Mouse (Mus musculus): ENCODE data around the gene Best2.

Best2 gene

GRCm38 (mm10) chr8:85023846-85024245 lies 9.5 kb upstream of the Best2 start:
- no peak for DNase-seq (ENCODE audit: low read depth, low spot score)

- DNase-seq (ENCODE audit: low read depth, low spot score): no peak
Measured at GRCm38 (mm10) chr8:85021514-85022055, 7.3 kb upstream of the Best2 start.

- DNase-seq (ENCODE audit: low read depth, low spot score): no peak
Measured at GRCm38 (mm10) chr8:85017209-85017608, 2.9 kb upstream of the Best2 start.

DNA sequence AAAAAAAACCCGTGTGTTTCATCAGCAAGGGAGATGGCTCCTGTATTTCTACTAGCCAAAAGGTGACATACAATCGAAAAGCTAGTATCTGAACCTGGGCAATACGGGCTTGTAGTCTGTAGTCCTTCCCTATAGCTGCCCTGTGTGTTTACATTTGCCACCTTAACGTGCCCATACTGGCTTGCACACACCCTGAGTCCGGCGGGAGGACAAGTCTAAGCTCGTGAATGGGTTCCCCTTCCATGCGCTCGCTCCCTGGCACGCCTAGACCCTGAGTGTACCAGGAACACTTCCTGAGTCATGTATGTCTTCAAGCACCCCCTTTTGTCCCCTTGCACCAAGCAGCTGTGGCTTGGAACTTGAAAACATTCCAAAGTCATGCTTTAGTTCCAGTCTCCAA lies 2.4 kb upstream of the Best2 start:
- no peak for DNase-seq (ENCODE audit: low read depth, low spot score)

GRCm38 (mm10) chr8:85013230-85013840 lies 996 bp downstream of the Best2 start:
- DNase-seq (ENCODE audit: low read depth, low spot score): peak; percentile 90

DNA sequence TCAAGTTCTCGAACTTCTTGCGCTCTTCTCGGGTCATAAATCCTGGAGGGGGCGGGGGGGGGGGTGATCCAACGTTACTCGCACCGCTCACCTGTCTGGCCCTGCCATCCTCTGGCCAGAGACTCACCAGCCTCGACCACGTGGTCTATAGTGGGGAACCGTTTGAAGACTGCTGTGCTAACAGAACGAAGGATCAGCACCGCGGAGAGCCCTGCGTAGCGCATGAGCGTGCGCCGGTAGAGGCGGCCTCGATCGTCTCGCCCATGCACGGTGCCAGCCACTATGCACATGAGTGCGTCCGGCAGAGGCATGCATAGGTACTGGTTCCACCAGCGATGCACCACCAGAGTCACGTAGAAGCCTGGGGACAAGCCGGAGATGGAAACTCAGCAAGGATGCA lies 3.1 kb downstream of the Best2 start:
- no peak for DNase-seq (ENCODE audit: low read depth, low spot score)

GRCm38 (mm10) chr8:85007686-85008085 lies 6.6 kb downstream of the Best2 start:
- peak; percentile 67 for DNase-seq (ENCODE audit: low read depth, low spot score)

- DNase-seq (ENCODE audit: low read depth, low spot score): peak; percentile 95
Measured at GRCm38 (mm10) chr8:84997649-84998295, 16.6 kb downstream of the Best2 start.

GRCm38 (mm10) chr8:84996978-84997377 lies 17.4 kb downstream of the Best2 start:
- no peak for DNase-seq (ENCODE audit: low read depth, low spot score)

GRCm38 (mm10) chr8:84995680-84996079 lies 18.7 kb downstream of the Best2 start:
- DNase-seq (ENCODE audit: low read depth, low spot score): no peak

GRCm38 (mm10) chr8:84994375-84994774 lies 20.0 kb downstream of the Best2 start:
- no peak for DNase-seq (ENCODE audit: low read depth, low spot score)

- DNase-seq (ENCODE audit: low read depth, low spot score): peak; percentile 75
Measured at GRCm38 (mm10) chr8:84990836-84991235, 23.5 kb downstream of the Best2 start.

DNA sequence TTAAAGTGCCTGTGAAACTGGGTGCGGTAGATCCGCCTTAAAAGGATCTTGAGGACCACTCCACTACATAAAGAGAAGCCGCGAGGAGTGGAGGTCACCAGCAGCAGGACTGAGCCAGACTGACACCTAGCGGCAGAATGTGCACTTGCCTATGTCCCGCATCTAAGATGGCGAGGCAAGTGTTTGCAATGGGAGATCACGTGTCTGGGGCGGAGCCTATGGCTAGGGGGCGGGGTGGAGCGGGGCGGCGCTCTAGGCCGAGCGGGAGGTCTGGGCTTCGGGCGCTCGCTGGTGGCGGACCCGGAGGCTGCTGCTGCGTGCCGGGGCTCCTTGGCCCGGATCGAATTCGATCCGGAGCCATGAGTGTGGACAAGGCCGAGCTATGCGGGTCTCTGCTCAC lies 24.0 kb downstream of the Best2 start, which contains the start of gene Hook2:
Gene Hook2 (plus strand): TSS at position 255 of the 400 bp plus-strand sequence.
- DNase-seq (ENCODE audit: low read depth, low spot score): peak; percentile 100

- DNase-seq (ENCODE audit: low read depth, low spot score): peak; percentile 94
Measured at GRCm38 (mm10) chr8:84989810-84990209, 24.5 kb downstream of the Best2 start.

DNA sequence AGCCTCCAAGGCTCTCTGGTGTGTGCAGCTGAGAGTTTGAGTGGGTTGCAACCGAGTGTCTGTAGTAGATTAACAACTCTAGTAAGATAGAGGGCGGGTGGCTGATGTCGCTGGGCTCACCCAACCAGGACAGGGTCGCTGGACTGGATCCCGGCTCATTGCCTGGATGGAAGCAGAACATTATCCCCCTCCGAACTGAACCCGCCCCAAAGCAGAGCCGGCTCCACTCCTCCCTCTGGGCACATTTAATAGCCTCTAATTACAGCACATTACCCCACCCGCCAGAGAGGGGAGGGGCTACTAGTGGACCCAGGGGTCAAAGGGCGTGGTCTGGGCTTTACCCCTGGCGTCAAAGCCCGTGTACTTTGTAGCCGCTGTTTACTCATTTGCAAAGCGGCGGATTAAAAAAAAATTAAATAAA lies 25.0 kb downstream of the Best2 start:
- peak; percentile 41 for DNase-seq (ENCODE audit: low read depth, low spot score)

DNA sequence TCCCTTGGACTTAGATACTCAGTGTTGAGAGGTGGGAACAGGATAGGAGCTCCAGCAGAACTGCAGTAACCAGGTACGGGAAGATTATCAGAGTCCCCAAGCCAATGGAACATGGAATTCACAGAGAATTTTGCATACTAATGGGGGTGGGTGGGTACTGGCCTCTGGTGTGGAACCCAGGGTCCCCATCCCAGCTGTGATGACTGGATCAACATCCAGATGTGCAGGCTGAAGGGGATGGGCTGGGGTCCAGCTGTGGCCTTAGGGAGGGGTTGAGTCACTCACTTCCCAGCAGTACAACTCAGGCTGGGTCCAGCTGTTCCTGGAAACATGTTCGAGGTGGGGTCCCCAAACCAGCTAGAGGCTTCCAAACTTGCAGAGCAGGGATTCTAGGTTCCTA lies 26.4 kb downstream of the Best2 start:
- no peak for DNase-seq (ENCODE audit: low read depth, low spot score)

DNA sequence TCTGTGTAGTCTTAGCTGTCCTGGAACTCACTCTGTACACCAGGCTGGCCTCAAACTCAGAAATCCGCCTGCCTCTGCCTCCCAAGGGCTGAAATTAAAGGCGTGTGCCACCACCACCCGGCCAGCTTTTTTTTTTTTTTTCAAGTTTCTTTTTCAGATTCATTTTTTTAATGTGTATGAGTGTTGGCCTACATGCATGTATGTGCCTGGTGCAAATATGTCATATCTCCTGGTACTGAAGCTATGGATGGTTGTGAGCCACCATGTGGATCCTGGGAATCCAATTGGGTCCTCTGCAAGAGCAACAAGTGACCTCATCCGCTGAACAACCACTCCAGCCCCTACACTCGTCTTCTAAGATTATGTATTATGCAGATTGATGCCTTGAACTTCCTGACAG lies 26.9 kb downstream of the Best2 start:
- no peak for DNase-seq (ENCODE audit: low read depth, low spot score)

- no peak for DNase-seq (ENCODE audit: low read depth, low spot score)
Measured at GRCm38 (mm10) chr8:84986379-84986945, 27.9 kb downstream of the Best2 start.

DNA sequence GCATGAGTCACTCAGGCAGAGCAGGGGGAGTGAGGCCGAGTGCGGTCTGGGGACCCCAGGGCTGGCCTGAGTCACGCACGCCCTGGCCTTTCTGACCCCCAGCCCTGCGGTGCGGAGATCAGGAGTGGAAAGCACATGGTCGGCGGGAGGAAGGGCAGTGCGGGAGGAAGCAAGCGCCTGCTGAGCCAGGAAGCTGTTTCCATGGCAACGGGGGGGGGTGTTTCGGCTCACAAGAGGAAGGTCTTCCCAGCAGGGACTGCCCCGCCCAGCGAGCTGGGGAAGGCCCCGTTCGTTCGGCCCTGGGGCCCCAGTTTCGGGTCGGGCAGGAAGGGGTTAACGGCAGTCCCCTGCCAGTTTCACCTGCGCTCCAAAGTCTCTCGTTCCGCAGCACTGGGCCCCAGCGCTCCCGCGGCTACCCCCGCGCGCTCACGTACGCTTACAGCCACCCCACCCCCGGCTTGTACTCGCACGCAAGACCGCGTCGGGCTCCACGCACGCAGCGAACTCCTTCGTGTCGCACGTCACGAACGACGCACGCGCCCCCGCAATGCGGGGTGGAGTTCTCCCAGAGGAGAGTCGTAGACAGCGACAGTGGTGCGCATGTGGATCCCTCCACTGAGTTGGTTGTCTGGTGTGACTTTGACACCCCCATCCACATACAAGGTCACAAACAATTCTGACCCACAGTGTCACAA lies 28.5 kb downstream of the Best2 start:
- peak; percentile 99 for DNase-seq (ENCODE audit: low read depth, low spot score)

- DNase-seq (ENCODE audit: low read depth, low spot score): peak; percentile 74
Measured at GRCm38 (mm10) chr8:84985049-84985683, 29.2 kb downstream of the Best2 start.

DNA sequence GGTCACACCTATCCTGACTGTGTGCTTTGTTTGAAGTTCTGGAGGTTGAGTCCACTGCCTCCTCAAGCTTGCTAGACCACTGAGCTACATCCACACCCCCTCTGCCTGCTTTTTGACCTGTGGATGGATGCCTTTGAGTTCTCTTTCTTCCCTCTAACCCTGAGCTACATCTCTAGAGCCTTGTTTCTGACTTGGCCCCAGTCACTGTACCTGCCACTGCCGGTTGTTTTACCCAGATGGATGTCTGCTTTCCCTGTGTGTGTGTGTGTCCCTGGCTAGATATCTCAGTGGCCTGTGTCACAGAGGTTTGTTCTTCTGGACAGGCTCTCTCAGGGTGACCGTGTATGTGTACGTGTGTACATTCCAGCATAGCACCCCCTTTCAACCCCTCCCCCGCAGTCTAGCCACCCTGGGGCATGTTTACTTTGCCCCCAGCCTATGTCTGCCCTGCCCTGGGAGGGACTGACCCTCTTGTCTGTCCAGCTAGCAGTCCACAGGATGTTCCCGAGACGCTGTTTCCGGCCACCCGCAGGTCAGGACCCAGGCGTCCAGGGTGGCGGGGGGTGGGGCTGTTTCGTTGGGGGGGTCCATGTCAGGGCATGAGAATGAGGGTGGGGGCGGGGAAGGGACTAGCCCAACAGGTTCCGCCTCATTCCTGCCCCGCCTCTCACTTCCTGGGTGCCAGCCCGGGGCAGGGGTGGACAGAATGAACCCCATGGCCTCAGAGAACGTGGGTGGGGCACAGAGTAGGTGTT lies 29.9 kb downstream of the Best2 start:
- DNase-seq (ENCODE audit: low read depth, low spot score): peak; percentile 71

Measured in CD4-positive, CD25-positive, alpha-beta regulatory T cell, adult 2 months (primary cell).